Mouse (Mus musculus) lung, postnatal 0 days (tissue): ENCODE data around the gene Tmem150a.

Experiments used
- CTCF ChIP-seq: IDR thresholded peaks from 2 replicates; pipeline ENCODE4 v1.5.1; 2016; ENCODE audit warnings: antibody characterized with exemption, mild to moderate bottlenecking
- EP300 ChIP-seq: IDR thresholded peaks from 2 replicates; pipeline ENCODE4 v1.6.1; 2016; ENCODE audit warnings: antibody characterized with exemption, mild to moderate bottlenecking, control low read depth

DNA sequence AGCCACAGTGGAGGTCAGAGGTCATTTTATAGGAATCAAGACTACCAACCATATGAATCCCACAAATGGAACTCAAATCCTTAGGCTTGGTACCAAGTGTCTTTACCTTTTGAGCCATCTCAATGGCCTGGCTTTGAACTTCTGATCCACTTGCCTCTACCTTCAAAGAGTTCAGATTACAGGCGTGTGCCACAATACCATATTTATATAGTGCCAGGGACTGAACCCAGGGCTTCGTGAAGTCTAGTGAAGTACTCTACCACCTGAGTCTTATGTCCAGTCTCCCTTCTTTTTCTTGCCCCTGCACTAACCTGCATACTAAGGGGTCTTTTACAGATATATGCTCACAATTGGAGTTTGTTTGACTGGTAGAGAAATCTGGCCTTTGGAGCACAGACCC is 31.3 kb downstream of the Tmem150a start:
- TF ChIP-seq CTCF, result no peak
- TF ChIP-seq EP300, result no peak
